Mouse (Mus musculus): ENCODE data around the gene Jmy. TPM values are rescaled to one million over a fixed set of nuclear protein-coding genes. Genes with fewer than 3 reads are reported as not detected.

The Jmy gene
- polyA plus RNA-seq, 1 experiment from 2014 or later: 3.6 TPM

- no peak overlapping the region for H3K4me3 ChIP-seq (ENCODE audit: low read length)
- H3K27me3 ChIP-seq (replicated peaks; ENCODE audit: control insufficient read depth, insufficient read depth, low read length): no peaks in the 10 kb centered on the region
- H3K9ac ChIP-seq (ENCODE audit: low read depth, low read length): no peak overlapping the region
- H3K36me3 ChIP-seq (ENCODE audit: control insufficient read depth, insufficient read depth, low read length): no peaks in the 10 kb centered on the region
- 95% methylated on average over 3 of the region's 3 CpGs for WGBS
- no peak overlapping the region for H3K27ac ChIP-seq (ENCODE audit: low read depth, low read length)
- no peaks in the 10 kb centered on the region for H3K9me3 ChIP-seq (ENCODE audit: control insufficient read depth, low read length)
- ATAC-seq: no peak
- no peaks in the 10 kb centered on the region for H3K4me1 ChIP-seq (ENCODE audit: control insufficient read depth, insufficient read depth, low read depth, low read length)
- H3K4me2 ChIP-seq (ENCODE audit: low read length): no peak overlapping the region
These were observed 15.3 kb downstream of the Jmy start for GRCm38 (mm10) chr13:93484276-93484675.

GRCm38 (mm10) chr13:93481110-93481509, 18.5 kb downstream of the Jmy start:
- Histone ChIP-seq H3K9me3 (ENCODE audit: control insufficient read depth, low read length) (no peaks in the 10 kb centered on the region), H3K27me3 (replicated peaks; ENCODE audit: control insufficient read depth, insufficient read depth, low read length) (no peaks in the 10 kb centered on the region), H3K36me3 (ENCODE audit: control insufficient read depth, insufficient read depth, low read length) (no peaks in the 10 kb centered on the region), H3K4me3 (ENCODE audit: low read length) (no peak overlapping the region), H3K4me1 (ENCODE audit: control insufficient read depth, insufficient read depth, low read depth, low read length) (no peaks in the 10 kb centered on the region), H3K4me2 (ENCODE audit: low read length) (no peak overlapping the region), H3K9ac (ENCODE audit: low read depth, low read length) (no peak overlapping the region), H3K27ac (ENCODE audit: low read depth, low read length) (no peak overlapping the region)
- 94% methylated on average over 3 of the region's 3 CpGs for WGBS
- no peak for ATAC-seq

GRCm38 (mm10) chr13:93478344-93478743, 21.3 kb downstream of the Jmy start:
- Histone ChIP-seq H3K4me1 (ENCODE audit: control insufficient read depth, insufficient read depth, low read depth, low read length) (no peaks in the 10 kb centered on the region), H3K9me3 (ENCODE audit: control insufficient read depth, low read length) (no peaks in the 10 kb centered on the region), H3K4me3 (ENCODE audit: low read length) (no peak overlapping the region), H3K4me2 (ENCODE audit: low read length) (no peak overlapping the region), H3K9ac (ENCODE audit: low read depth, low read length) (no peak overlapping the region), H3K36me3 (ENCODE audit: control insufficient read depth, insufficient read depth, low read length) (no peaks in the 10 kb centered on the region), H3K27ac (ENCODE audit: low read depth, low read length) (no peak overlapping the region), H3K27me3 (replicated peaks; ENCODE audit: control insufficient read depth, insufficient read depth, low read length) (no peaks in the 10 kb centered on the region)
- no peak for ATAC-seq
- WGBS: 96% methylated on average over 3 of the region's 3 CpGs

DNA sequence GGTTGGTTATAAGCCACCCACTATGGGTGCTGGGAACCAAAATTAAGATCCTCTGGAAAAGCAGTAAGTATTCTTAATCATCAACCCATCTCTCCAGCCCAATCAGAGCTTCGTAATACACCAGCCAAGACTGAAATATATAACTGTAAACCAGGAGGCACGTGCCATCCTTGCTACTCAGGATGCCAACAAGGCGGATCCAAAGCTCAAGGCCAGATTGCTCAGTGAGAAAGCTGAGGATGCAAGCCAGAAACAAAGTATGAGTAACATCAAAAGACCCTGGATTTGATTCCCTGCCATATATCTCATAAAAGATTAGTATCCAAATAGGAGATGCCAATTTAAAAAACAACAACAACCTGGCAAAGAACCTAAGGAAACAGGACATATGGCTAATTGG, 31.3 kb downstream of the Jmy start:
- no peak overlapping the region for H3K27ac ChIP-seq (ENCODE audit: low read depth, low read length)
- peaks cover 6% of the 10 kb centered on the region for H3K36me3 ChIP-seq (ENCODE audit: control insufficient read depth, insufficient read depth, low read length)
- 92% methylated on average over 3 of the region's 3 CpGs for WGBS
- no peaks in the 10 kb centered on the region for H3K4me1 ChIP-seq (ENCODE audit: control insufficient read depth, insufficient read depth, low read depth, low read length)
- no peak overlapping the region for H3K4me2 ChIP-seq (ENCODE audit: low read length)
- H3K9ac ChIP-seq (ENCODE audit: low read depth, low read length): no peak overlapping the region
- H3K9me3 ChIP-seq (ENCODE audit: control insufficient read depth, low read length): no peaks in the 10 kb centered on the region
- ATAC-seq: no peak
- H3K27me3 ChIP-seq (replicated peaks; ENCODE audit: control insufficient read depth, insufficient read depth, low read length): no peaks in the 10 kb centered on the region
- H3K4me3 ChIP-seq (ENCODE audit: low read length): no peak overlapping the region

DNA sequence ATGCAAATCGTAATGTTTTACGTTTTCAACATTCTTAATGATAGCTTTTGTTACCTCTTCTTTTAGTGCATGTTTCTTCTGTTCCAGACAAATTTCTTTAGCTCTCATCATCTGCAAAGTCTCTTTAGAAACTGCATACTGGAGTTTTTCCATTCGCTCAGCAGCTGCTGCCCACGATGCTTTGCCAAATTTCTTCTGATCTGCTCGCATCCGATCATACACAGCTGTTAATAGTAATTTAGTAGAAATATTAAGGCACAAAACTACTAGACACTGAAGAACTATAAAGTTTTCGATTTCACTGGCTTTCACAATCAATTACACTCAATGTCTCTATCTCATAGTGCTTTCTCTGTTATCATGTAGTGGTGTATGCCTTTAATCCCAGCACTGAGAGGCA, 40.0 kb downstream of the Jmy start:
- peaks cover 10% of the 10 kb centered on the region for H3K36me3 ChIP-seq (ENCODE audit: control insufficient read depth, insufficient read depth, low read length)
- H3K27me3 ChIP-seq (replicated peaks; ENCODE audit: control insufficient read depth, insufficient read depth, low read length): no peaks in the 10 kb centered on the region
- no peaks in the 10 kb centered on the region for H3K9me3 ChIP-seq (ENCODE audit: control insufficient read depth, low read length)
- no peak overlapping the region for H3K4me2 ChIP-seq (ENCODE audit: low read length)
- no peak overlapping the region for H3K27ac ChIP-seq (ENCODE audit: low read depth, low read length)
- no peaks in the 10 kb centered on the region for H3K4me1 ChIP-seq (ENCODE audit: control insufficient read depth, insufficient read depth, low read depth, low read length)
- no peak for ATAC-seq
- H3K9ac ChIP-seq (ENCODE audit: low read depth, low read length): no peak overlapping the region
- H3K4me3 ChIP-seq (ENCODE audit: low read length): no peak overlapping the region
- 92% methylated on average over 7 of the region's 7 CpGs for WGBS

GRCm38 (mm10) chr13:93458616-93459015, 41.0 kb downstream of the Jmy start:
- H3K9me3 ChIP-seq (ENCODE audit: control insufficient read depth, low read length): no peaks in the 10 kb centered on the region
- no peak overlapping the region for H3K27ac ChIP-seq (ENCODE audit: low read depth, low read length)
- H3K4me2 ChIP-seq (ENCODE audit: low read length): no peak overlapping the region
- H3K27me3 ChIP-seq (replicated peaks; ENCODE audit: control insufficient read depth, insufficient read depth, low read length): no peaks in the 10 kb centered on the region
- H3K9ac ChIP-seq (ENCODE audit: low read depth, low read length): no peak overlapping the region
- no peak overlapping the region for H3K4me3 ChIP-seq (ENCODE audit: low read length)
- ATAC-seq: no peak
- H3K4me1 ChIP-seq (ENCODE audit: control insufficient read depth, insufficient read depth, low read depth, low read length): no peaks in the 10 kb centered on the region
- H3K36me3 ChIP-seq (ENCODE audit: control insufficient read depth, insufficient read depth, low read length): peaks cover 12% of the 10 kb centered on the region
- WGBS: 91% methylated on average over 4 of the region's 4 CpGs

GRCm38 (mm10) chr13:93453275-93453674, 46.3 kb downstream of the Jmy start:
- WGBS: 78% methylated on average over 6 of the region's 6 CpGs
- Histone ChIP-seq H3K4me2 (ENCODE audit: low read length) (no peak overlapping the region), H3K36me3 (ENCODE audit: control insufficient read depth, insufficient read depth, low read length) (peaks cover 14% of the 10 kb centered on the region), H3K4me3 (ENCODE audit: low read length) (no peak overlapping the region), H3K9me3 (ENCODE audit: control insufficient read depth, low read length) (no peaks in the 10 kb centered on the region), H3K4me1 (ENCODE audit: control insufficient read depth, insufficient read depth, low read depth, low read length) (no peaks in the 10 kb centered on the region), H3K27ac (ENCODE audit: low read depth, low read length) (no peak overlapping the region), H3K9ac (ENCODE audit: low read depth, low read length) (no peak overlapping the region), H3K27me3 (replicated peaks; ENCODE audit: control insufficient read depth, insufficient read depth, low read length) (no peaks in the 10 kb centered on the region)
- ATAC-seq: no peak

GRCm38 (mm10) chr13:93440167-93440566, 59.4 kb downstream of the Jmy start:
- H3K4me2 ChIP-seq (ENCODE audit: low read length): no peak overlapping the region
- no peaks in the 10 kb centered on the region for H3K9me3 ChIP-seq (ENCODE audit: control insufficient read depth, low read length)
- no peak overlapping the region for H3K27ac ChIP-seq (ENCODE audit: low read depth, low read length)
- H3K4me1 ChIP-seq (ENCODE audit: control insufficient read depth, insufficient read depth, low read depth, low read length): no peaks in the 10 kb centered on the region
- 94% methylated on average over 3 of the region's 3 CpGs for WGBS
- H3K36me3 ChIP-seq (ENCODE audit: control insufficient read depth, insufficient read depth, low read length): peaks cover 5% of the 10 kb centered on the region
- H3K9ac ChIP-seq (ENCODE audit: low read depth, low read length): no peak overlapping the region
- H3K4me3 ChIP-seq (ENCODE audit: low read length): no peak overlapping the region
- ATAC-seq: peak; percentile 60; the same call in 1 of the 2 replicates
- no peaks in the 10 kb centered on the region for H3K27me3 ChIP-seq (replicated peaks; ENCODE audit: control insufficient read depth, insufficient read depth, low read length)

DNA sequence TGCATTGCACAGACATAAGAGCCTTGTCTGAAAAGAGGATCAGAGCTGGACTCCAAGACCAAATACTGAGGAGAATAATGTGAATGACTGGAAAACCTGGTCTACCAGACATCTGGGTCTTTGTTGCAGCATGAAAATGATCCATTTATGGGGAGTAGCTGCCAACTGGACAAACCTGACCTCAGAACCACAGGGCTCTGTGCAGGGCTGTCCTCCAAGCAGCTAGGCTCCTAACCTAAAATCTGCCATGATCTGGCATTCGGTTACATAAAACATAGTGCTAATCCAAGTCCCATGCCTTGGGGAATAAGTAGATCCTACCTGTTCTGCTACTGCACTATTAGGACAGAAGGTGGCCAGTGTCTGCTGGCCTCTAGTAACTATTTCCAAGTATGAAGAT, 70.4 kb downstream of the Jmy start:
- Histone ChIP-seq H3K27ac (ENCODE audit: low read depth, low read length) (no peak overlapping the region), H3K36me3 (ENCODE audit: control insufficient read depth, insufficient read depth, low read length) (0 out of 2 replicates have a peak, but pooled peaks cover under 1% of the 10 kb centered on the region), H3K4me1 (ENCODE audit: control insufficient read depth, insufficient read depth, low read depth, low read length) (no peaks in the 10 kb centered on the region), H3K4me3 (ENCODE audit: low read length) (no peak overlapping the region), H3K27me3 (replicated peaks; ENCODE audit: control insufficient read depth, insufficient read depth, low read length) (no peaks in the 10 kb centered on the region), H3K9ac (ENCODE audit: low read depth, low read length) (no peak overlapping the region), H3K9me3 (ENCODE audit: control insufficient read depth, low read length) (no peaks in the 10 kb centered on the region), H3K4me2 (ENCODE audit: low read length) (no peak overlapping the region)
- 97% methylated on average over 1 of the region's 1 CpGs for WGBS
- no peak for ATAC-seq
